Mouse (Mus musculus) erythroblast, embryonic 14.5 days (primary cell): ENCODE results near the gene Wfdc8.

ENCODE experiments used
- GATA1 ChIP-seq: IDR thresholded peaks from 2 replicates; pipeline ENCODE4 v1.6.1; 2012; ENCODE audit warnings: low read length, inconsistent platforms, mixed read lengths
- TAL1 ChIP-seq: IDR thresholded peaks from 3 replicates; pipeline ENCODE4 v1.6.1; 2012; ENCODE audit warnings: low read length, inconsistent platforms, mixed read lengths

- TF ChIP-seq GATA1 = no peak
- TF ChIP-seq TAL1 = no peak
These were observed 49.9 kb downstream of the Wfdc8 start for GRCm38 (mm10) chr2:164563339-164564038.
